Mouse (Mus musculus) midbrain, embryonic 15.5 days (tissue): ENCODE data around the gene Ces1e. TPM values are rescaled to one million over a fixed set of nuclear protein-coding genes. Genes with fewer than 3 reads are reported as not detected.

ENCODE experiments used
- ATAC-seq: fragments of 200-750 bp; cut with Nextera tagmentation; replicated peaks from 2 replicates; pipeline ENCODE4 v1.8.0; 2017; ENCODE audit warnings: moderate TSS enrichment
- H3K27ac ChIP-seq: fragments of 300-500 bp; sonication (generic); 2 replicates; pipeline ENCODE4 v1.5.1; 2015; ENCODE audit warnings: mild to moderate bottlenecking, inconsistent platforms
- H3K27me3 ChIP-seq: fragments of 300-500 bp; sonication (generic); replicated peaks from 2 replicates; pipeline ENCODE4 v1.6.1; 2015; ENCODE audit warnings: inconsistent platforms
- H3K36me3 ChIP-seq: fragments of 300-500 bp; sonication (generic); replicated peaks from 2 replicates; pipeline ENCODE4 v1.6.1; 2015; ENCODE audit warnings: inconsistent platforms
- H3K4me1 ChIP-seq: fragments of 300-500 bp; sonication (generic); 2 replicates; pipeline ENCODE4 v1.6.1; 2015; ENCODE audit warnings: inconsistent platforms
- H3K4me2 ChIP-seq: fragments of 300-500 bp; sonication (generic); 2 replicates; pipeline ENCODE4 v1.6.1; 2015; ENCODE audit warnings: inconsistent platforms, mild to moderate bottlenecking, moderate library complexity
- H3K4me3 ChIP-seq: fragments of 300-500 bp; sonication (generic); 2 replicates; pipeline ENCODE4 v1.5.1; 2015; ENCODE audit warnings: mild to moderate bottlenecking, inconsistent platforms
- H3K9ac ChIP-seq: fragments of 300-500 bp; sonication (generic); 2 replicates; pipeline ENCODE4 v1.6.1; 2015; ENCODE audit warnings: mild to moderate bottlenecking, inconsistent platforms
- H3K9me3 ChIP-seq: fragments of 300-500 bp; sonication (generic); 2 replicates; pipeline ENCODE4 v1.6.1; 2016; ENCODE audit warnings: inconsistent platforms
- WGBS: fragments of 180-500 bp; shearing (Covaris S2); methylation state at CpG from one replicate; pipeline ENCODE4 v1.1.7; 2015; ENCODE audit warnings: mixed read lengths; 5-methylcytosine and 5-hydroxymethylcytosine counted together
- polyA plus RNA-seq: library from polyadenylated mRNA; unstranded; fragments of >200 nt; fragmentation: Nextera tagmentation; extraction: Ambion mirVana; gene quantifications from 2 replicates; pipeline ENCODE4 v1.2.1, GENCODE M21; 2015

Ces1e gene
- polyA plus RNA-seq, 1 experiment from 2014 or later, result not detected

DNA sequence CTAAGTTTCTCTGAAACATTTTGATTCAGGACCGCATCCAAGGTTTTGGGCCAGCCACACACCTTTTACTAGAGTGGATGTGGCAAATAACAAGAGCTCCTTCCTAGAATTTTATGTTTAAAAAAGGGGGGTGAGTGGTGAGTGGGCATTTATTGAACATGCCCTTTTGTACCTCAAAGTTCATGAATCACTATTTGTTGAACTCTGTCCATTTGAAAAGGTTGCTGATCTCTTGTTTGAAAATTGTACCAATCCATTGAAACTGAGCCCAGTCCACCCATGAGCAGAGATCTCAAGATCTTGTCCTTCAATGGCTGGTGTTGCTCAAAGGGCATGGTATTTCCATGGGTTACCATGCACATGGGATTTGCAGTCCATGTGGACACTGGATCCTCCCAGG lies 66.1 kb downstream of the Ces1e start:
- Histone ChIP-seq H3K4me1 (no peaks in the 10 kb centered on the region), H3K4me2 (no peak overlapping the region), H3K36me3 (no peaks in the 10 kb centered on the region), H3K4me3 (no peak overlapping the region), H3K9me3 (no peaks in the 10 kb centered on the region), H3K27ac (no peak overlapping the region), H3K27me3 (no peaks in the 10 kb centered on the region), H3K9ac (no peak overlapping the region)
- ATAC-seq, result no peak
- WGBS, result 97% methylated on average over 1 of the region's 1 CpGs

DNA sequence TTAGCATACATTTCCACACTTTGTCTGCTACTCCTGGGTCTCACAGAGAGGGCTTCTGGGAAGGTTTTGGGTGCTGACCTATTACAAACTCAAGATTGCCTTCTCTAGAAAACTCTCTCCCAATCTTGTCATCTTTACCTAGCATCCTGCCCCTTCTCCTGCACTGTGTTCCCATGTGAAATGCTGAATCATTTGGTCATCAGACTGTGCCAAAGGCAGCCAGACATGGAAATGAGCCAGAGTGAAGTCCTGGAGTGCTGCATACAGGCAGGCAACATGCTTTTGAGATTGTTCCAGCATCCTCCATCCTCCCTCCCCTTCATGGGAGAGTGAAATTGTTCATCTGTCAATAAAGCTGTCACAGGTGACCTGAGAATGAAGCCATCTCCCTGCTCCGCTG lies 78.0 kb downstream of the Ces1e start:
- Histone ChIP-seq H3K4me3 (no peak overlapping the region), H3K9ac (no peak overlapping the region), H3K4me2 (no peak overlapping the region), H3K36me3 (no peaks in the 10 kb centered on the region), H3K9me3 (no peaks in the 10 kb centered on the region), H3K27ac (no peak overlapping the region), H3K27me3 (no peaks in the 10 kb centered on the region), H3K4me1 (no peaks in the 10 kb centered on the region)
- no peak for ATAC-seq
- 94% methylated on average over 1 of the region's 1 CpGs for WGBS

Other genes with a start within 250 kb of the Ces1e start
- gene Ces1a, start 181.4 kb downstream of the Ces1e start, polyA plus RNA-seq, result not detected in 2 replicates
- not detected in 2 replicates for gene Ces1b, start 149.6 kb downstream of the Ces1e start, polyA plus RNA-seq
- not detected in 2 replicates for gene Ces1c, start 98.3 kb downstream of the Ces1e start, polyA plus RNA-seq
- gene Ces1d, start 31.8 kb downstream of the Ces1e start, polyA plus RNA-seq, result 0.25 and 0.46 TPM in 2 replicates
- gene Ces1f, start 50.1 kb upstream of the Ces1e start, polyA plus RNA-seq, result not detected in 2 replicates
- not detected in 2 replicates for gene Ces1g, start 107.7 kb upstream of the Ces1e start, polyA plus RNA-seq
- gene Ces1h, start 150.1 kb upstream of the Ces1e start, polyA plus RNA-seq, result not detected in 2 replicates